Mouse (Mus musculus) bone marrow macrophage, adult 2 months (primary cell): ENCODE measurements around the gene Kcnh1.

Experiments used
- CTCF ChIP-seq: IDR thresholded peaks from 2 replicates; pipeline ENCODE4 v1.5.1; 2012; ENCODE audit warnings: low read depth, mild to moderate bottlenecking, low read length, moderate library complexity
- POLR2A ChIP-seq: IDR thresholded peaks from 2 replicates; pipeline ENCODE4 v1.6.1; 2012; ENCODE audit warnings: mild to moderate bottlenecking, low read depth, low read length, borderline replicate concordance

- TF ChIP-seq POLR2A (no peak), CTCF (no peak)
Observed at GRCm38 (mm10) chr1:192277801-192278385, 87.3 kb downstream of the Kcnh1 start.
